Mouse (Mus musculus) embryonic fibroblast, embryonic 13.5 days (primary cell): ENCODE measurements around the gene Arhgap9. TPM values are rescaled to one million over a fixed set of nuclear protein-coding genes. Genes with fewer than 3 reads are reported as not detected.

Experiments used
- H3K27ac ChIP-seq: 2 replicates; pipeline ENCODE4 v1.5.1; 2012; ENCODE audit warnings: low read length, control low read depth, inconsistent platforms; ENCODE audit not compliant: insufficient read depth
- H3K4me1 ChIP-seq: 2 replicates; pipeline ENCODE4 v1.6.1; 2011; ENCODE audit warnings: low read length; ENCODE audit not compliant: control insufficient read depth, insufficient read depth
- H3K4me3 ChIP-seq: 2 replicates; pipeline ENCODE4 v1.5.1; 2011; ENCODE audit warnings: mild to moderate bottlenecking, control low read depth, low read length; ENCODE audit not compliant: insufficient read depth
- CTCF ChIP-seq: IDR thresholded peaks from 2 replicates; pipeline ENCODE4 v1.5.1; 2011; ENCODE audit warnings: mild to moderate bottlenecking, control low read depth, low read length, moderate library complexity, borderline replicate concordance; ENCODE audit not compliant: insufficient read depth
- POLR2A ChIP-seq: IDR thresholded peaks from 2 replicates; pipeline ENCODE4 v1.6.1; 2011; ENCODE audit warnings: low read depth, mild to moderate bottlenecking, control low read depth, low read length, moderate library complexity
- polyA plus RNA-seq: library from polyadenylated mRNA; stranded (reverse); fragments of >200 nt; gene quantifications from 2 replicates; pipeline ENCODE4 v1.2.4, GENCODE M21; 2011; ENCODE audit warnings: low read depth; ENCODE audit not compliant: missing spikeins, insufficient read length

Gene Arhgap9
- polyA plus RNA-seq, 1 experiment = 0.18 TPM

DNA sequence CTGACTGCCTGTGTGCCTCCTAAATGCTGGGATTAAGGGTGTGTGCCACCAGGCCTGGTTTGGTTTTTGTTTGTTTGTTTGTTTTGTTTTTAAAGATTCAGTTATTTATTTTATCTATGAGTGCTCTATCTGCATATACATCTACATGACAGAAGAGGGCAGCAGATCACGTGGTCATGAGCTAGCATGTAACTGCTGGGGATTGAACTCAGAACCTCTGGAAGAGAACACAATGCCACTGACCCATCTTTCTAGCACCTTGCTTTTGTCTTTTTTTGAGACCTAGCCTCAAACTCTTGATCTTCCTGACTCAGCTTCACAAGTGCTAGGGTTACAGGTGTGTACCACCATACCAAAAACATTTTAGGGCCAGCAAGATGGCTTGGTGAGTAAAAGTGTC, 13.5 kb downstream of the Arhgap9 start:
- Histone ChIP-seq H3K4me3 (no peak overlapping the region), H3K27ac (no peak overlapping the region), H3K4me1 (no peaks in the 10 kb centered on the region)
- TF ChIP-seq CTCF (no peak), POLR2A (no peak)

DNA sequence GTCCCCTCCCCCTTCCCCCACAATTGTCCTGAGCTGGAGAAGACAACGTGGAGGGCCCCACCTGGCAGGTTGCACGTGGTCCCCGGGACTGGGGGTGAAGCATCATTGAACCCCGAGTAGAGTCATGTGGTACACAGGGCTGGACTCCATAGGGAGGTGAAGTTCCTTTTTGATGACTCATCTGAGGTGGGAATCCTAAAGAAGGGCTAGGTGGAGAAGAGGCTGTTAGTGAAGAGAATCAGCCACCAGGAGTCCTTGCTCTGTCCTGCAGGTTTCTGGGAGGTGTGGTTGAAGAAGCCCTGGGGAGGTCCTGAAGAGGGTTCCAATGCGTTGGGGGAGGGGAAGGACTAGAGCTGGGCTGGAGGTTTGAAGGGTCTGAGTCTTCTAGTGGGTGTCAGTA, 15.2 kb downstream of the Arhgap9 start:
- Histone ChIP-seq H3K4me1 (no peaks in the 10 kb centered on the region), H3K27ac (no peak overlapping the region), H3K4me3 (no peak overlapping the region)
- TF ChIP-seq POLR2A (no peak), CTCF (no peak)

DNA sequence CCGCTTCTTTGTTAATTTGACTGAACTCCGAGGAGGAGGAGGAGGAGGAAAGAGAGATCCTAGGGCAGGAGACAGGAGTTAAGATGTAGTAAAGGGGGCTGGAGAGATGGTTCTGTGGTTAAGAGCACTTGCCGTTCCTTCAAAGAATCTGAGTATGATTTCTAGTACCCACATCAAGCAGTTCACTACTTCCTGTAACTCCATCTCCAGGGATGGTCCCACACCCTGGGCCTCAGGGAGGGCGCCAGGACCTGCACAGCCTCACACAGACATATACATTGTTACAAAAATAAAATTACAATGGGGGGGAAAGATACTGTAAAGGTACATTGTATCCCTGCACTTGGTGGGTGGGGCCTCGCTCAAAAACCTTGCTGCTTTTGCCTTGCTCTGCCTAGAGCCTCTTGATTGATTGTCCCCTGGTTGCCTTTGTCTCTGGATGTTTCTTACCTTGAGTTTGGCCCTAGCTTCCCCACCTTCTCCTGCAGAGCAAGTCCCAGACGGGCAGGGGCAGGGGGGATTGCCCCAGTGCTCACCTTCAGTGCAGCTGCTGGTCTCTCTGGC, 15.9 kb downstream of the Arhgap9 start:
- TF ChIP-seq POLR2A = no peak
- no peak for TF ChIP-seq CTCF
- H3K4me1 ChIP-seq = no peaks in the 10 kb centered on the region
- no peak overlapping the region for H3K27ac ChIP-seq
- H3K4me3 ChIP-seq = no peak overlapping the region

DNA sequence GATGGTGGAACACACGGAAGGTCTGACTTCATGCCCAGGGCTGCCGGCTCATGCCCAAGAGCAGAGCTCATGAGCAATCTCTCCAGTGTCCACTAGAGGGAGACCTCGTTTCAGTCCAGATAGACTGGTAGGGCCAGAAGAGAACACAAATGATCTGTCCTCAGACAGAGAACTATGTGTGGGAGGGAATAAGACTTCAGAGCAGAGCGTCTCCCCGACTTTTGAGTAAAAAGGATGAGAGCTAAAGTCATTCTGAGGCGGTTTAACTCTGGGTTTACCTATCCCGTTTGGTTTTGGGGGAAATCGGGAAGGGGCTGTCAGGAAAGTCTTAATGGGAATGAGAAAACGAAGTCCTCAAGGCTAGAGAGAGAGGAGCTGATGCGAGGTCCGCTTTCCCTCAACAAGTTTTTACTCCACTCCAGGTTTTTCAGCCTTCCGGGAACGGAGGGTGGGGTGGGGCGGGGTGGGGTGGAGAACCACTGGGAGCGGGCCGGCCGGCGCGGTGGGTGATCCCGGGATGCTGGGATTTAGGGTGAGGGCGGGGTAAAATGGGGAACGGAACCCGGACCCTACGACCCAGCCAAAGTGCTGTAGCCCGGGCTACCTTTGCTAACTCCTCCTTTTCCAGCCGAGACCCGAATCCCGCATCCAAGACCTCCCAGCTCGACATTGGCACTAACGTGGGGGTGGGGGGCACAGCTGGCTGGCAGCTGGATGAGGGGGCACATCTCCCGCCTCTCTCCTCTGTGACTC, 17.3 kb downstream of the Arhgap9 start:
- peak overlapping the region; percentile 54 for H3K4me3 ChIP-seq
- no peaks in the 10 kb centered on the region for H3K4me1 ChIP-seq
- 0 out of 2 replicates have a peak overlapping the region, but pooled peaks have one; percentile 34 for H3K27ac ChIP-seq
- TF ChIP-seq CTCF (peak; percentile 46; the same call in 1 of the 2 replicates), POLR2A (no peak)

DNA sequence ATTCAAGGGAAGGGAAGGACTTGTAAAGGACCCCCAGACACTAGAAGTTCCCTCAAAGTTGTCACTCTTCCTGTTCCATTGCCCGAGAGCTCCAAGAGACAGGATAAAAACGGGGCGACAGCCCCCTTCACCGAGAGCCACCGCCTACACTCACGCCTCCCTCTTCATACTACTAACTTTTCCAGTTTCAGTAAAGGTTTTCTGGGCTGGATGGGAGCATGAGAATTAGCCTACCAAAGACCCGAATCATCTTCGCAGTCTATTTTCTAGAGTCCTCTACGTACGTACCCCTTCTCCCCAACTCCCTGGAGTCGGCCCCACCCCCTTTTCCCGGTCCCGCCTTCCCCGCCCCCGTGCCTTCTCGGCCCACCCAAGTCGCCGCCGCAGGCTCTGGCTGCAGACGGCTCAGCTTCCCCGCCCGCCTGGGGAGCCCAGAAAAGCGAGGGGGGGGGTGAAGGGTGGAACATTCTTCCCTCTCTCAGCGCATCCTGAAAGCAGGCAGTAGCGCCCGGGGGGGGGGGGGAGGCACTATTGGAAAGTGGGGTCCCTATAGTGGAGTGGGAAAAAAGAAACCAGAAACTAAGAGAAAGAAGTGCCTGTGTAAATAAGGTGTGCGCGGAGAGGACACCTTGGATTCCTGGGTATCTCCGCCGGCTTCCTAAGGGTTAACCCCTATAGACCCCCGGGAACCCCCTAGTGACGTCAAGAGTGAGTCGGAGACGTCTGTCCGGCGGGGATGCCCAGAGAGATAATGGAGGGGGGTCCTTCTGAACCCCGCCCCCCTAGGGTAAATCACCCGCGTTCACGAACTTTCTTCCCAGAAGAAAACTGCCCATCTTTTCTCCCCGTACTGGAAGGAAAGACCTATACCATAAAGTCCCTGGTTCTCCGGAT, 18.2 kb downstream of the Arhgap9 start:
- Histone ChIP-seq H3K4me3 (peak overlapping the region; percentile 54), H3K27ac (no peak overlapping the region), H3K4me1 (no peaks in the 10 kb centered on the region)
- TF ChIP-seq POLR2A = no peak

DNA sequence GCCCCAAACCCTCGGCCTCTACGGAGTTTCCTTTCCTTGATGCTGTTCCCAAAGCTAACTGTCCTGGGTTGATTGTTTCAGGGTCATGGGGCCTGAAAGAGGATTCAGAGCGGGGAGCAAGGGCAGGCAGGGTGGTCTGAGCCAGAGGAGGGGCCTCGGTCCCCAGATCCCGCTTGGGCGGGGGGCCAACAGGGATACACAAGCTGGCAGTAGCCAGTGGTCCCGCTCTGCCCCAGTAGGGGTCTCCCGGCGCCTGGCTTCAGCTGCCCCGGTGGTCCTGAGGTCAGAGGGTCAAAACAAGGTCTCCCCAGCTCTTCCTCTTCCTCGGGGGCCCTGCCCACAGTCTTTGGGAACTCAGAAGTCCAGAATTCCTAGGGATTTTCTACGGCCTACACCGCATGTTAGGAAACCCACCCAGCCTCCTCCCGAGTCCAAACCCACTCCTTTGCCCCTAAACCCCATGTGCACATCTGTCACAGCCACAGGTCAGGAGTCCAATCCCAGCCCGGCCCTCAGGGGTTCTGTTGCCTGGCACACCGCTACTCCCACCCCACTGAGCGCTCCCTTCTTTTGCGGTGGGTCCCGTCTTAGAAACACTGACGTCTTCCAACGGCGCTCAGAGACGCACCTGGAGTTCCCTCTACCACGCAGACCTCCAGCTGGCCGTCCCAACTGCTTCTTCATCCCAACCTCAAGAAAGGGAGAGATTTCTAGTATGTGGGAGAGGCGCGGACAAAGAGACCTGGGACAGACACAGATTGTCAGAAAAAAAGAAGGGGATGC, 19.0 kb downstream of the Arhgap9 start:
- Histone ChIP-seq H3K4me3 (peak overlapping the region; percentile 54; the same call in 1 of the 2 replicates), H3K4me1 (no peaks in the 10 kb centered on the region), H3K27ac (no peak overlapping the region)
- TF ChIP-seq CTCF = no peak
- TF ChIP-seq POLR2A = no peak

DNA sequence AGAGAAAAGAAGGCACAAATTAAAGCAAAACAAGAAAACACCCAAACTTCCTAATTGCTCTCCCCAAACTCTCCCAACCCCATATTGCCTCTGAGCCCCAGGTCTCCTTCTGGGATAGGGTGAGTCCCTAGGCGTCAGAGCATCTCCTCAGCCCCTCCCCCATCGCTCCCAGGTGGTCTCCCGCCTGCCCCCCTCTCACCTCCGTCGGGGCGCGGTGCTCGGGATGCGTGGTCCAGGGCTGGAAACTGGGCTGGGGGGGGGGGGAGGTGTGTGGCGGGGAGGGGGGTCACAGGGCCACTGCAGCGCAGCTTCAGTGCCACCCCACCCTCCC, 19.6 kb downstream of the Arhgap9 start:
- H3K4me3 ChIP-seq = peak overlapping the region; percentile 4; the same call in 1 of the 2 replicates
- no peak overlapping the region for H3K27ac ChIP-seq
- H3K4me1 ChIP-seq = no peaks in the 10 kb centered on the region
- TF ChIP-seq CTCF = no peak
- no peak for TF ChIP-seq POLR2A

DNA sequence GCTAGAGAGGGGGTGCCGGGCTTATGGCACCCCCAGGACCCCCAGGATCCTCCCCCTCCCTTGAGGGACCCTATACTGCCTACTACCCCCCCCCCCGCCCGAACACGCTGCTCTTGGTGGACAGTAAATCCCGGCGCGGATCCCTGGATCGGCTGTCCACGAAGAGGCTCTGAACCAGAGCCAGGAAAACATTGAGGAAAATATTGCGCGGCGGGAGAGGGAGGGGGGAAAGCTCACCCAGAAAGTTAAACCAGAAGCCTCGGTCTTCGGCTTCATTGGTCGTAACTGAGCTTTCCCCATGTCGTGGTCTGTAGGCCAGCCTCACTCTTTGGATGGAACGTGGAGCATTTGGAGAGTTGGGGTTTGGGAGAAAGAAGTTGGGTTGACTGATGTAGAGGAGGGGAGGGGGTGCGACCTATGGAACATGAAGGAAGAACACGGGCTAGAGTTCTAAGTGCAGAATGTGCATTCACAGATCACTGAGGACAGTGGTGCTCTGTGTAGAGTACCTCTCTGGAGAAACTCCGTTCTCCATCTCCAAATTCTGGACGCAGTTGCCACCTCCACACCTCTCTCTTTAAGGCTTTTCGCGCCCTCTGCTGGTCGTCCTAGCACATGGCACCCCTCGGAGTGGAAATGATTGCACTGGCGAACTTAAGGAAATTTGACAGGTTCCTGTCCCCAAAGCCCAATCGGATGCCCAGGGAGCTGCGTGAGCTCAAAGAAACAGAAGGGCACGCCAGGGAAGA, 20.3 kb downstream of the Arhgap9 start, which contains the start of gene Gli1:
Gene Gli1 (minus strand): TSS at position 84 of the 749 bp plus-strand sequence.
- H3K4me3 ChIP-seq = peak within 1 kb of the TSS; percentile 40
- TF ChIP-seq POLR2A (no peak), CTCF (peak; percentile 88)
- no peaks in the 10 kb centered on the region for H3K4me1 ChIP-seq
- H3K27ac ChIP-seq = no peak within 1 kb of the TSS
